Mouse (Mus musculus): ENCODE data around the gene Por.

The Por gene

DNA sequence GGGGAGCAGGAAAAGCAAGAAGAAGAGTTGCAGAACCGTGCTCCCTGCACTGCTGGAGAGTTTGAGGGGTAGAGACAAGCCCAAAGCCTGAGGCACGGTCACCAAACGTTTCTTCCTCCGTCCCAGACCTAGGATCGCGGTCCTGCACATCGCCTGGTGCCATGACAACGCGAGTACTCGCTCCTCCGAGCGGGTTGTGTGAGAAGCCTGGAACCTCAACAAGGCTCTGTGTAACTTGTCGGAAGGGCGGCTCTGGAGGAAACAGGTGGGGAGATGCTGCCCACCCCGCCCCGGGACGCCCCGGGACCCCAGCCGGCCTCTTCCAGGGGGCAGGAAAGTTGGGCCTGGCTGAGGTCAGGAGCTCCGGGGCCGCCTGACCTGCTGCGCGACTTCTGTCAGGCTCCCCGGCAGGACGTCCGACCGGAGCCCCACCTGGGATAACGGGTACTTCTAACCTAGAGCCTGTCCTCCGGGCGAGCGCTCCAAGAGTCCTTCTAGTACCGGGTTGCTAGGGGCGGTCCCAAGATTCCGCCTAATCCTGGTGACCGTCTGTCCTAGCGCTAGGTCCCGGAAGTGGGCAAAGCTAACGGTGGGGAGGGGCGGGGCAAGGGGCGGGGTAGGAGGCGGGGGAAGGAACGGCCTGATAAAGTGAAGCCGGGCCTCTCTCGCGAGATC is 108.1 kb downstream of the Por start, which contains the start of gene Styxl1:
Gene Styxl1 (minus strand): TSS at position 590 of the 675 bp plus-strand sequence.
- DNase-seq (ENCODE audit: low spot score): no peak

DNA sequence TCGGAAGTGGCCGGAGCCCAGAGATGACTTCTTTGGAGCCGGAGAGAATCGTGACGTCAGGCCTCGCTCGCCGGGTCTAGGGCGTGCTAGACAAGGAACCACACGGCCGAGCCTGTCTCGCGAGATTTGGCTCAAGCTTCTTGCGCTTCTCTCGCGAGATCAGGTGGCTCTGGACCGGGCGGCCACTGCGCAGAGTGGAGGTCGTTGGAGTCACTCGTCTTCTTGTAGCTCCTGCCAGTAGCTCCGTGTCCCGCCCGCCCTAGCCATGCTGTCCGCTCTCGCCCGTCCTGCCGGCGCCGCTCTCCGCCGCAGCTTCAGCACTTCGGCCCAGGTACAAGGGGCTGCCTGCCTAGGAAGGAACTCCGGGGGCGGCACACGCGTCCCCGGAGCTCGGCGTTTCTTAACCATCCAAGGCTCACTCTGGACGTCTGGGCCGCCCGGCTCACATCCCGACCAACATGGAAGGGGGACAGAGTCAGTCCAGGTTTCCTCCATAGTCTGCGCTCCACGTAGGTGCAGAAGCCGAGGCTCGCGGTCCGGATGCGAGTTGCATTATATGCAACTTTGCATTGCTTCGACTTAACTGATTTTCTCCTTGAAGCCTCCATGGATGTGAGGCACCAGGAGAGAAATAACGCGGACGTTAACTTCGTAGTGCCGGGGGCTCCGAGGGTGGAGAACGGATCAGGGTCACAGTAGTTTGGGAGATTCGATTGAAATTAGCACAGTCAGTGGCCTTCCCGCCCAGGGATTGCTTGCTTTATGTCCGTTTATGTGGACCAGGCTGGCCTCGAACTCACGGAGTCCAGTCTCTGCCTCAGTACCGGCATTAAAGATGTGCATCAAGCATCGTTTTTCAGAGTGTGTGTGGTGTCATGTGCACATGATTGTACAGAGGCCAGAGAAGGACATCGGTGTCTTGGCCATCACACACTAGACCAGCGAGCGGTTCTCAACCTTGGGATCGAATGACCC is 108.9 kb downstream of the Por start, which contains the start of gene Mdh2:
Gene Mdh2 (plus strand): TSS at position 10 of the 975 bp plus-strand sequence.
- peak; percentile 97 for DNase-seq (ENCODE audit: low spot score)

DNA sequence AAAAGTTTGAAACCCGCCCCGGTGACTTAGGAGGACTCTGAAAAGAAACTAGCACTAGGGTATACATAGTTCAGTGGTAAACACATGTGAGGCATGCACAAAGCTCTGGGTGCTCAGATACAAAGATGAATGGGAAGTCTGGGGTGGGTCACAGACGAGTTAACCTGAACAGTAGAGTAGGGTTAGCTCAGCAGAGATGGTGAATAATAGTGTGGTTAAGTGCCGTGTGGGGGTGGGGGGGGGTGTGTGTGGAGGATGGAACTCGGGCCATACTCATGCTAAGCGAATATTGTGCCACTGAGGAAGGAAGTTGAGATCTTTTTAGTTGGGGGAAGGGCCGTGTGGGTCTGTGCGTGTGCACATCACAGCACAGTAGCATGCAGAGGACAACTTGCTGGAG is 110.5 kb downstream of the Por start:
- no peak for DNase-seq (ENCODE audit: low spot score)

DNA sequence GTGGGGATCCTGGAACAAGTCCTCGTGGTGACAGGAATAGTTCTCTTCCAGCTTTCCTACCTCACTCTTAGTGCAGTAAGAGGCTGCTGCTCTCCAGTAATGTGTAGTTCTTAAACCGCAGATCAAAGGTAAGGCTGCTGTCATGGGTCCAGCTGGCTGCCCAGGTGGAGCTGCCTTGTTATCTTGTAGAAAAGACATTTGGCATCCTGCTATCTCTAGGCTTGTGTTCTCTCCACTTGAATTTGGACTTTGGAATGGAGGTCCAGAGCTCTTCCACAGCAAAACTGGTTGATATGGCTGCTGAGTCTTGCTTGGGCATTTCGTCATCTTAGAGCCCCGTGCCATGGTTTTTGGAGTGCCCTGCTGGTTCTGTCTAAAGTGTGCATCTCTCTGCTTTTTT is 113.1 kb downstream of the Por start:
- DNase-seq (ENCODE audit: low spot score): no peak

Data from urinary bladder, postnatal 25 days (tissue).